Mouse (Mus musculus) lung, postnatal 0 days (tissue): ENCODE results near the gene Epb41l5. TPM values are rescaled to one million over a fixed set of nuclear protein-coding genes. Genes with fewer than 3 reads are reported as not detected.

Source experiments
- ATAC-seq: fragments of 200-750 bp; cut with Nextera tagmentation; 2 replicates; pipeline ENCODE4 v1.8.0; 2017; ENCODE audit warnings: moderate library complexity
- DNase-seq: peaks from one replicate; pipeline ENCODE4 v3.0.0-alpha.2; 2016; ENCODE audit warnings: low spot score
- H3K27ac ChIP-seq: fragments of 300-500 bp; sonication (generic); 2 replicates; pipeline ENCODE4 v1.5.1; 2014; ENCODE audit warnings: antibody characterized with exemption, mild to moderate bottlenecking, low read length, mixed read lengths
- H3K27me3 ChIP-seq: fragments of 300-500 bp; sonication (generic); replicated peaks from 2 replicates; pipeline ENCODE4 v1.6.1; 2014; ENCODE audit warnings: low read length, mixed read lengths; ENCODE audit not compliant: insufficient read depth
- H3K36me3 ChIP-seq: fragments of 300-500 bp; sonication (generic); 2 replicates; pipeline ENCODE4 v1.6.1; 2014; ENCODE audit warnings: low read length, mixed read lengths; ENCODE audit not compliant: insufficient read depth
- H3K4me1 ChIP-seq: fragments of 300-500 bp; sonication (generic); 2 replicates; pipeline ENCODE4 v1.6.1; 2014; ENCODE audit warnings: antibody characterized with exemption, low read depth, low read length, mixed read lengths; ENCODE audit not compliant: insufficient read depth
- H3K4me2 ChIP-seq: fragments of 300-500 bp; sonication (generic); replicated peaks from 2 replicates; pipeline ENCODE4 v1.6.1; 2014; ENCODE audit warnings: low read depth, mild to moderate bottlenecking, low read length, moderate library complexity, mixed read lengths
- H3K4me3 ChIP-seq: fragments of 300-500 bp; sonication (generic); 2 replicates; pipeline ENCODE4 v1.5.1; 2014; ENCODE audit warnings: low read depth, low read length
- H3K9ac ChIP-seq: fragments of 300-500 bp; sonication (generic); replicated peaks from 2 replicates; pipeline ENCODE4 v1.6.1; 2014; ENCODE audit warnings: low read depth, mild to moderate bottlenecking
- H3K9me3 ChIP-seq: fragments of 300-500 bp; sonication (generic); 2 replicates; pipeline ENCODE4 v1.6.1; 2016; ENCODE audit warnings: low read length, mixed read lengths
- CTCF ChIP-seq: IDR thresholded peaks from 2 replicates; pipeline ENCODE4 v1.5.1; 2016; ENCODE audit warnings: antibody characterized with exemption, mild to moderate bottlenecking
- EP300 ChIP-seq: IDR thresholded peaks from 2 replicates; pipeline ENCODE4 v1.6.1; 2016; ENCODE audit warnings: antibody characterized with exemption, mild to moderate bottlenecking, control low read depth
- WGBS: fragments of 180-500 bp; shearing (Covaris S2); extraction: QIAGEN DNeasy Blood & Tissue Kit; methylation state at CpG from one replicate; pipeline ENCODE4 v1.1.7; 2014; 5-methylcytosine and 5-hydroxymethylcytosine counted together
- polyA plus RNA-seq: library from polyadenylated mRNA; unstranded; fragments of >200 nt; fragmentation: Nextera tagmentation; extraction: Ambion mirVana; gene quantifications from 2 replicates; pipeline ENCODE4 v1.2.1, GENCODE M21; 2015

The Epb41l5 gene
- polyA plus RNA-seq, 1 experiment from 2014 or later: 54.7 TPM

GRCm38 (mm10) chr1:119523369-119523768 lies 125.4 kb downstream of the Epb41l5 start:
- H3K4me1 ChIP-seq: peaks cover 15% of the 10 kb centered on the region; the same call in 1 of the 2 replicates
- 84% methylated on average over 6 of the region's 7 CpGs for WGBS
- DNase-seq (no peak), ATAC-seq (no peak)
- no peak overlapping the region for H3K4me2 ChIP-seq
- no peaks in the 10 kb centered on the region for H3K9me3 ChIP-seq
- H3K4me3 ChIP-seq: no peak overlapping the region
- no peak overlapping the region for H3K9ac ChIP-seq
- TF ChIP-seq EP300 (no peak), CTCF (no peak)
- H3K27me3 ChIP-seq: no peaks in the 10 kb centered on the region
- H3K27ac ChIP-seq: no peak overlapping the region
- H3K36me3 ChIP-seq: no peaks in the 10 kb centered on the region

GRCm38 (mm10) chr1:119522726-119523125 lies 126.1 kb downstream of the Epb41l5 start:
- no peak overlapping the region for H3K4me3 ChIP-seq
- peaks cover 15% of the 10 kb centered on the region; the same call in 1 of the 2 replicates for H3K4me1 ChIP-seq
- H3K4me2 ChIP-seq: no peak overlapping the region
- H3K9me3 ChIP-seq: no peaks in the 10 kb centered on the region
- DNase-seq (peak; percentile 42), ATAC-seq (no peak)
- H3K36me3 ChIP-seq: no peaks in the 10 kb centered on the region
- no peak overlapping the region for H3K27ac ChIP-seq
- WGBS: 72% methylated on average over 4 of the region's 4 CpGs
- H3K27me3 ChIP-seq: no peaks in the 10 kb centered on the region
- H3K9ac ChIP-seq: no peak overlapping the region
- TF ChIP-seq CTCF: no peak
- no peak for TF ChIP-seq EP300

- H3K4me2 ChIP-seq: no peak overlapping the region
These were observed 127.1 kb downstream of the Epb41l5 start for GRCm38 (mm10) chr1:119521681-119522080.

GRCm38 (mm10) chr1:119521029-119521428 lies 127.8 kb downstream of the Epb41l5 start:
- no peaks in the 10 kb centered on the region for H3K9me3 ChIP-seq
- TF ChIP-seq EP300 (peak; percentile 76), CTCF (no peak)
- 0 out of 2 replicates have a peak overlapping the region, but pooled peaks have one; percentile 40 for H3K27ac ChIP-seq
- H3K4me1 ChIP-seq: peaks cover 7% of the 10 kb centered on the region; the same call in 1 of the 2 replicates
- no peak overlapping the region for H3K4me2 ChIP-seq
- H3K27me3 ChIP-seq: no peaks in the 10 kb centered on the region
- H3K36me3 ChIP-seq: no peaks in the 10 kb centered on the region
- peak; percentile 87 for DNase-seq
- WGBS: 33% methylated on average over 2 of the region's 2 CpGs
- no peak overlapping the region for H3K9ac ChIP-seq
- no peak overlapping the region for H3K4me3 ChIP-seq
- ATAC-seq: peak; percentile 65

More at GRCm38 (mm10) chr1:119521681-119522080, 127.1 kb downstream of the Epb41l5 start:
- H3K36me3 ChIP-seq: no peaks in the 10 kb centered on the region
- no peaks in the 10 kb centered on the region for H3K9me3 ChIP-seq
- H3K27me3 ChIP-seq: no peaks in the 10 kb centered on the region
- DNase-seq (no peak), ATAC-seq (no peak)
- no peak overlapping the region for H3K4me3 ChIP-seq
- H3K27ac ChIP-seq: 0 out of 2 replicates have a peak overlapping the region, but pooled peaks have one; percentile 9
- H3K4me1 ChIP-seq: peaks cover 12% of the 10 kb centered on the region; the same call in 1 of the 2 replicates
- WGBS: 55% methylated on average over 7 of the region's 7 CpGs
- H3K9ac ChIP-seq: no peak overlapping the region
- TF ChIP-seq CTCF: no peak
- no peak for TF ChIP-seq EP300

DNA sequence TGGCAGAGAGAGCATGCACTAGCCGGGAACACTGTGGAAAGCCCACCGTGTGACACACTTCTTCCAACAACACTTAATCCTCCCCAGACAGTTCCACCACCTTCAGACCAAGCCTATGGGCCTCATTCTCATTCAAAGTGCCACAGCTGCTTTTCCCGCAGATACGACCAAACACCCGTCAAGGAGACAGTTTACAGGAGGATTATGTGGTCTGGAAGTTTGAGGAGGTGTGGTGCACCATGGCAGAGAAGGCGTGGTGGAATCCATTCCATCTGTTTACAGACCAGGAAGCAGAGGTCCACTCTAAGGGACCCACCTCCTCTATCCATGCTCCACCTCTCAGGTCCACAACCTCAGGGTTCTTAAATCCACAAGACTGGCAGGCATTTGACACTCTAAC lies 129.5 kb downstream of the Epb41l5 start:
- no peaks in the 10 kb centered on the region for H3K27me3 ChIP-seq
- H3K36me3 ChIP-seq: no peaks in the 10 kb centered on the region
- no peak for DNase-seq
- H3K9me3 ChIP-seq: no peaks in the 10 kb centered on the region
- TF ChIP-seq EP300: no peak
- TF ChIP-seq CTCF: no peak
- H3K27ac ChIP-seq: no peak overlapping the region
- no peak overlapping the region for H3K9ac ChIP-seq
- 64% methylated on average over 6 of the region's 6 CpGs for WGBS
- no peak overlapping the region for H3K4me3 ChIP-seq
- H3K4me1 ChIP-seq: no peaks in the 10 kb centered on the region
- no peak for ATAC-seq
- H3K4me2 ChIP-seq: no peak overlapping the region

- DNase-seq (no peak), ATAC-seq (no peak)
- Histone ChIP-seq H3K4me1 (no peaks in the 10 kb centered on the region), H3K4me3 (no peak overlapping the region), H3K27ac (no peak overlapping the region), H3K9me3 (no peaks in the 10 kb centered on the region), H3K9ac (no peak overlapping the region), H3K36me3 (no peaks in the 10 kb centered on the region), H3K4me2 (no peak overlapping the region), H3K27me3 (no peaks in the 10 kb centered on the region)
- no peak for TF ChIP-seq EP300
- TF ChIP-seq CTCF: no peak
These were observed 130.0 kb downstream of the Epb41l5 start for GRCm38 (mm10) chr1:119518786-119519185.

DNA sequence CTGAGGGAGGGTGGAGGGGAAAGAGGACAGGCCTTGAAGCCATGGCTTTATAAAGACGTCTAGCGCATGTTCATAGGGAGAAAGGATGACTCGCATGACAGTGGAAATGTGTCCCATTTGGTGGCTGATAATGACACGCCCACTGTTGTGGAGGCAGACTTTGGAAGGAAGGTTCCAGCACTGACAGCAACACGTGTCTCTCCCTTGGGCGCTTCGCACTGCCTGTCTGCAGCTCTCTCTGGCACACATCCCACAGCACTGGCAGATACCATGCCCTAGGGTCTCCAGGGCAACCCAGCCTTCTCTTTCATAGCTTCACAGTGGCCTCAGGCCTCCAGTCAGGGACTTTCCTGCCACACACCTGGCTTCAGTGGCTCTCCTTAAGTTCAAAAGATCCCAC lies 130.7 kb downstream of the Epb41l5 start:
- Histone ChIP-seq H3K27ac (no peak overlapping the region), H3K36me3 (no peaks in the 10 kb centered on the region), H3K4me1 (no peaks in the 10 kb centered on the region), H3K4me2 (no peak overlapping the region), H3K9me3 (no peaks in the 10 kb centered on the region), H3K4me3 (no peak overlapping the region), H3K9ac (no peak overlapping the region), H3K27me3 (no peaks in the 10 kb centered on the region)
- DNase-seq: no peak
- no peak for TF ChIP-seq CTCF
- ATAC-seq: no peak
- 61% methylated on average over 7 of the region's 7 CpGs for WGBS
